Mouse (Mus musculus): ENCODE measurements around the gene Armc7.
"Not testable (repeated sequence)": the region's sequence is repeated elsewhere in the genome, so short reads cannot be mapped to it uniquely, and the experiment has no call there.

DNA sequence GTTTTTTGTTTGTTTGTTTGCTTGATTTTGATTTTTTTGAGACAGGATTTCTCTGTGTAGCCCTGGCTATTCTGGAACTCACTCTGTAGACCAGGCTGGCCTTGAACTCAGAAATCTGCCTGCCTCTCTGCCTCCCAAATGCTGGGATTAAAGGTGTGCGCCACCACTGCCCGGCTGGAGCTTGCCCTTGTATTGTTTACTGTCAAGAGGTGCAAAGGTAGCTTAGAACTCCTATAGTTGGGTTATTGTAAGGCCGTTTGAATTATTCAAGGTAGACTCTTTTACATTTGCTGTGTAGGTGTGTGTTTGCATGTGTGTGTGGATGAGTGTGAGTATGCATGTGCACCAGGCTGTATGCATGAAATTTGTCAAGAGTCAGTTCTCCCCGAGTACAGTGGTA lies 1.2 kb downstream of the Armc7 start:
- TF ChIP-seq CTCF (conservative IDR thresholded peaks at IDR 0.05; ENCODE audit: low read length); POU5F1 (IDR thresholded peaks at IDR 0.05; ENCODE audit: borderline replicate concordance, low read length); NANOG (IDR thresholded peaks at IDR 0.05; ENCODE audit: borderline replicate concordance, low read length): not testable (repeated sequence)
